Mouse (Mus musculus) midbrain, embryonic 16.5 days (tissue): Measurements from ENCODE around the gene Zscan26. TPM values are rescaled to one million over a fixed set of nuclear protein-coding genes. Genes with fewer than 3 reads are reported as not detected.

Source experiments
- ATAC-seq: fragments of 200-750 bp; cut with Nextera tagmentation; 2 replicates; pipeline ENCODE4 v1.8.0; 2017; ENCODE audit warnings: moderate TSS enrichment
- H3K27ac ChIP-seq: fragments of 300-500 bp; sonication (generic); 2 replicates; pipeline ENCODE4 v1.5.1; 2014; ENCODE audit warnings: mild to moderate bottlenecking, low read length, mixed read lengths
- H3K27me3 ChIP-seq: fragments of 300-500 bp; sonication (generic); 2 replicates; pipeline ENCODE4 v1.6.1; 2014; ENCODE audit warnings: low read depth, low read length, mixed read lengths; ENCODE audit not compliant: control insufficient read depth, insufficient read depth
- H3K36me3 ChIP-seq: fragments of 300-500 bp; sonication (generic); 2 replicates; pipeline ENCODE4 v1.6.1; 2014; ENCODE audit warnings: mild to moderate bottlenecking, low read length, moderate library complexity, mixed read lengths; ENCODE audit not compliant: control insufficient read depth, insufficient read depth
- H3K4me1 ChIP-seq: fragments of 300-500 bp; sonication (generic); 2 replicates; pipeline ENCODE4 v1.6.1; 2014; ENCODE audit warnings: mild to moderate bottlenecking, low read length, mixed read lengths; ENCODE audit not compliant: control insufficient read depth, insufficient read depth
- H3K4me2 ChIP-seq: fragments of 300-500 bp; sonication (generic); 2 replicates; pipeline ENCODE4 v1.6.1; 2014; ENCODE audit warnings: mild to moderate bottlenecking, low read length, mixed read lengths
- H3K4me3 ChIP-seq: fragments of 300-500 bp; sonication (generic); 2 replicates; pipeline ENCODE4 v1.5.1; 2014; ENCODE audit warnings: low read depth, mild to moderate bottlenecking, low read length, moderate library complexity, mixed read lengths
- H3K9ac ChIP-seq: fragments of 300-500 bp; sonication (generic); 2 replicates; pipeline ENCODE4 v1.6.1; 2014; ENCODE audit warnings: low read depth, low read length, mixed read lengths
- H3K9me3 ChIP-seq: fragments of 300-500 bp; sonication (generic); replicated peaks from 2 replicates; pipeline ENCODE4 v1.6.1; 2014; ENCODE audit warnings: mild to moderate bottlenecking, low read length, mixed read lengths; ENCODE audit not compliant: control insufficient read depth, poor library complexity, severe bottlenecking
- WGBS: fragments of 180-500 bp; shearing (Covaris S2); extraction: QIAGEN DNeasy Blood & Tissue Kit; methylation state at CpG from one replicate; pipeline ENCODE4 v1.1.7; 2014; 5-methylcytosine and 5-hydroxymethylcytosine counted together
- polyA plus RNA-seq: library from polyadenylated mRNA; unstranded; fragments of >200 nt; fragmentation: Nextera tagmentation; extraction: Ambion mirVana; gene quantifications from 2 replicates; pipeline ENCODE4 v1.2.1, GENCODE M21; 2015

The Zscan26 gene
- polyA plus RNA-seq, 1 experiment from 2014 or later = 21.5 TPM

DNA sequence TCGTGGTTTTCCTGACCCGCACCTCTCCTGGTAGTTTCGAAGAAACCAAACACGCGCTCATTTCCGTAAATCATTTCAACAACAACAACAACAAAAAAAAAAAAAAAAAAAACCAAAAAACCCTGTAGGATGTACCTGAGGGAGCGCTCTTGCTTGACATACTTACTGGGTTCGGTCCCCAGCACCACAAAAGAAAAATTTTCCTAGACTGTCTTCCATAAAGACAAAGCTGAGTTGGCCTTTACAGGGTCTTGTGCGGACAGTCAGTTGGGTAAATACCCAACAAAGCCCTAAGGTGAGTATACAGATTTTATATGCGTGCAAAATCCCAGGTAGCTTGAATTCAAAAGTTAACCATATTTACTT lies 12.3 kb downstream of the Zscan26 start:
- Histone ChIP-seq H3K4me2 (peak overlapping the region; percentile 75), H3K4me1 (peaks cover 13% of the 10 kb centered on the region), H3K27me3 (no peaks in the 10 kb centered on the region), H3K36me3 (peaks cover 14% of the 10 kb centered on the region), H3K9me3 (no peaks in the 10 kb centered on the region), H3K4me3 (peak overlapping the region; percentile 51), H3K27ac (peak overlapping the region; percentile 85), H3K9ac (peak overlapping the region; percentile 73; the same call in 1 of the 2 replicates)
- WGBS = 18% methylated on average over 10 of the region's 10 CpGs
- ATAC-seq = peak; percentile 61

GRCm38 (mm10) chr13:21440503-21441206 lies 12.9 kb downstream of the Zscan26 start, which contains the start of gene Pgbd1:
Gene Pgbd1 (minus strand): TSS chr13:21441058.
- peak within 1 kb of the TSS; percentile 73 for H3K9ac ChIP-seq
- H3K4me3 ChIP-seq = peak within 1 kb of the TSS; percentile 51
- H3K9me3 ChIP-seq = no peaks in the 10 kb centered on the region
- peak within 1 kb of the TSS; percentile 75 for H3K4me2 ChIP-seq
- ATAC-seq = peak; percentile 99
- peaks cover 13% of the 10 kb centered on the region for H3K4me1 ChIP-seq
- H3K27me3 ChIP-seq = no peaks in the 10 kb centered on the region
- under 1% methylated on average over 32 of the region's 32 CpGs for WGBS
- peaks cover 14% of the 10 kb centered on the region for H3K36me3 ChIP-seq
- H3K27ac ChIP-seq = peak within 1 kb of the TSS; percentile 85

- H3K4me3 ChIP-seq = no peak overlapping the region
- no peak for ATAC-seq
- 86% methylated on average over 4 of the region's 4 CpGs for WGBS
Measured at GRCm38 (mm10) chr13:21435476-21435875, 18.1 kb downstream of the Zscan26 start.

DNA sequence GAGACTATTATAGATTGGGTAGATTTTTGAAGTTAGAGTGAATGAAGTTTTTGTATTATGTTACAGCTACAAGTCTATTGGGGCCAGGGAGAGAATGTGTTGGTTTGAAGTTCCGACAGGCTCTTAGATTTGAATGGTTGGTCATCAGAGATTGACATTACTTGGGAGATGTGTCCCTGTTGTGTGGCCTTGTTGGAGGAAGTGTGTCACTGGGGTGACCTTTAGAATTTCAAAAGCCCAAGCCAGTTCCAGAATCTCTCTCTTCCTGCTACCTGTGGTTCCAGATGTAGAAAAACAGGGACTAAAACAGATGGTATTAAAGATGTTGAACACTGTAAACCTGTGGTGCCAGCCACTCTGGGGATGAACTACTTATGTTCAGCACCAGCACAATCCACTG lies 25.9 kb downstream of the Zscan26 start:
- H3K9me3 ChIP-seq = no peaks in the 10 kb centered on the region
- no peak overlapping the region for H3K4me3 ChIP-seq
- WGBS = 95% methylated on average over 1 of the region's 1 CpGs
- no peak overlapping the region for H3K4me2 ChIP-seq
- H3K36me3 ChIP-seq = no peaks in the 10 kb centered on the region
- no peak overlapping the region for H3K27ac ChIP-seq
- no peaks in the 10 kb centered on the region for H3K4me1 ChIP-seq
- no peak for ATAC-seq
- no peak overlapping the region for H3K9ac ChIP-seq
- no peaks in the 10 kb centered on the region for H3K27me3 ChIP-seq

More at GRCm38 (mm10) chr13:21435476-21435875, 18.1 kb downstream of the Zscan26 start:
- H3K9me3 ChIP-seq = no peaks in the 10 kb centered on the region
- H3K4me2 ChIP-seq = no peak overlapping the region
- H3K36me3 ChIP-seq = no peaks in the 10 kb centered on the region
- H3K27ac ChIP-seq = no peak overlapping the region
- H3K27me3 ChIP-seq = no peaks in the 10 kb centered on the region
- H3K4me1 ChIP-seq = peaks cover 10% of the 10 kb centered on the region
- H3K9ac ChIP-seq = no peak overlapping the region

DNA sequence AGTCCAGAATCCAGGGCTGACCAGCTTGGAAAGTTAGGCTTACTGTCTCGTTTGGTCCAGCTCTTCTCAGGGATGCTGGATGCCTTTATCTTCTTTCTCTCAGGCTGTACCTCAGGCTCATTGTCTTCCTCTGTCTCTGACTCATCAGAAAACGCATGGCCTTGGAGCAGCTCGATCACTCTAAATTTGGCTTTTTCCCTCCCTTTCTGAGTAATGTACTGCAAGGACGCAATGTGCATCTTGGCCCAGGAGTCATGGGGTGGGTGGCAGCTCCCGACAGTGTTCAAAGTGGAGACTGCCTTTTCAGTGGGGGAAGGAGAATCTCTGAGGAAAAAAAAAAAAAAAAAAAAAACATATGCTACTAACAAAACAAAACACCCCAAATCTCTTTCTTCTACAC lies 30.2 kb downstream of the Zscan26 start:
- WGBS = 81% methylated on average over 5 of the region's 5 CpGs
- Histone ChIP-seq H3K9ac (no peak overlapping the region), H3K27me3 (no peaks in the 10 kb centered on the region), H3K27ac (no peak overlapping the region), H3K36me3 (no peaks in the 10 kb centered on the region), H3K4me1 (no peaks in the 10 kb centered on the region), H3K4me2 (no peak overlapping the region), H3K4me3 (no peak overlapping the region), H3K9me3 (no peaks in the 10 kb centered on the region)
- ATAC-seq = no peak

- Histone ChIP-seq H3K4me2 (no peak overlapping the region), H3K9me3 (no peaks in the 10 kb centered on the region), H3K27ac (no peak overlapping the region), H3K36me3 (no peaks in the 10 kb centered on the region), H3K4me3 (no peak overlapping the region), H3K27me3 (no peaks in the 10 kb centered on the region), H3K9ac (no peak overlapping the region), H3K4me1 (no peaks in the 10 kb centered on the region)
- WGBS = 71% methylated on average over 6 of the region's 6 CpGs
- no peak for ATAC-seq
Measured at GRCm38 (mm10) chr13:21418865-21419264, 34.7 kb downstream of the Zscan26 start.

DNA sequence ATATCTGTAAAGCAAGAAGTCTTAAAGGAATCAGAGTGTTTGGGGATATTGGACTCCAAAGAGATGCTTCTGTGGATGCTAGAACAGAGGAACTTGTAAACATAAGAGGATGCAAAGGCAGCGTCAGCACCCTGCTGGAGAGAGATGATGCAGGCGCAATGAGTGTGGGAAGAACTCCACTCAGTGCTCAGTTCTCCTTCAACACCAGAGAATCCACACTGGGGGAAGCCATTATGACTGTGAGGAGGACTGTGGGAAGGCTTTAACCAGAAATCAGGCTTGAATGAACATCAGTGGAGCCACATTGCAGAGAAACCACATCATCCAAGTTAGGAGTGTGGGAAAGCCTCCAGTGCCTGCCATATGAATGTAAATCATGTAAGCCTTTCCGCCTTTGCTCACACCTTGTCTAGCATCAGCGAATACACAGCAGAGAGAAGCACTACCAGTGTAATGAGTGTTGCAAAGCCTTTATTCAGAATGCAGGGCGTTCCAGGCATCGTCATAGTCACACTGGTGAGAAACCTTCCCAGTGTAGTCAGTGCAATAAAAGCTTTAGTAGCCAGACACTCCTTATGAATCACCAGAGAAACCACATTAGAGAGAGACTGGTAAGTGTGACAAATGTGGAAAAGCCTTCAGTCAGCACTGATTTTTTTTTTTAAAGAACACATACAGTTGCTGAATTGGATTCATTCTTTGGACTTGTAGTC lies 36.1 kb downstream of the Zscan26 start:
- H3K9me3 ChIP-seq = no peaks in the 10 kb centered on the region

DNA sequence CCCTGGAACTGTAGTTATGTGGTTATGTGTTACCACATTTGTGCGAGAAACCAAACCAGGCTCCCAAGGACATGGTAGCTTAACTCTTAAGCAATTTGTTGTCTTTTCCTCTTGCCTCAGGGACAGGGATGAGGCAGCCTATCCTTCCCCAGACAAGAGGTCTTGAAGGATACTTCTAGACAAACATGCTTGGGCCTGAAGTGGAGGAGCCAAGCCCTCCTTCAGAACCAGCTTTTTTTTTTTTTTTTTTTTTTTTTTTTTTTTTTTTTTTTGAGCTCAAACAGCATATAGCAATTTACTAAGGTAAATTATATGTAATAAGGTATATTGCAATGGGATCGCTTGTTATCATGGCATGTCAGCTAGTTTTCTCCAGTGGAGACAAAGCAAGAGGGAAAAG lies 37.8 kb downstream of the Zscan26 start:
- no peak overlapping the region for H3K9ac ChIP-seq
- H3K4me3 ChIP-seq = no peak overlapping the region
- no peak overlapping the region for H3K4me2 ChIP-seq
- H3K4me1 ChIP-seq = no peaks in the 10 kb centered on the region
- WGBS = 96% methylated on average over 2 of the region's 2 CpGs
- no peaks in the 10 kb centered on the region for H3K27me3 ChIP-seq
- H3K27ac ChIP-seq = no peak overlapping the region
- no peak for ATAC-seq
- H3K36me3 ChIP-seq = no peaks in the 10 kb centered on the region
- no peaks in the 10 kb centered on the region for H3K9me3 ChIP-seq

More for the DNA sequence above, 36.1 kb downstream of the Zscan26 start:
- Histone ChIP-seq H3K27me3 (no peaks in the 10 kb centered on the region), H3K4me3 (no peak overlapping the region), H3K4me1 (no peaks in the 10 kb centered on the region), H3K9ac (no peak overlapping the region), H3K36me3 (no peaks in the 10 kb centered on the region), H3K27ac (no peak overlapping the region), H3K4me2 (no peak overlapping the region)
- 87% methylated on average over 6 of the region's 6 CpGs for WGBS
- ATAC-seq = no peak

DNA sequence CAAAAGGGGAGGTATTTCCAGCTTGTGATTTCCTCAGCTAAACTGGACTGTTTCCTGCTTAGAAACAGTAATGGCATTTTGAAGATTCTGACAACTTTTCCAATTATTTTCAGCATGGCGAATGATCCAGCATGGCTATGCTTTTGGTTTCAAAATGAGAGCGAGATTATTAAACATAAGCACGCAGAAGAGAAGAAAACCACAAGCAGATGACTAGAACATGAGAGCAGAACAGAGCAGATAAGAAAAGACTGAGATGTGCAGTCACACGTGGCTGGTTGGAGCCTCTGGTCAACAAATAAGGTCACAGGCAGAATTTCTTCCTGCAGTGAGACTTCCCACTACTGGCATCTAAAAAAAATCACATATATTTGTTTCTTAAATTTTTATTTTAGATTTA lies 38.3 kb downstream of the Zscan26 start:
- no peak for ATAC-seq
- no peak overlapping the region for H3K4me3 ChIP-seq
- H3K4me1 ChIP-seq = no peaks in the 10 kb centered on the region
- H3K4me2 ChIP-seq = no peak overlapping the region
- H3K9me3 ChIP-seq = no peaks in the 10 kb centered on the region
- no peaks in the 10 kb centered on the region; the same call in 1 of the 2 replicates for H3K27me3 ChIP-seq
- no peak overlapping the region for H3K27ac ChIP-seq
- H3K36me3 ChIP-seq = no peaks in the 10 kb centered on the region
- no peak overlapping the region for H3K9ac ChIP-seq
- 82% methylated on average over 4 of the region's 4 CpGs for WGBS
